Mouse (Mus musculus) megakaryocyte, embryonic 14.5 days (primary cell): ENCODE data around the gene Pemt. TPM values are rescaled to one million over a fixed set of nuclear protein-coding genes. Genes with fewer than 3 reads are reported as not detected.

ENCODE experiments used
- H3K27me3 ChIP-seq: replicated peaks from 2 replicates; pipeline ENCODE3; 2012; ENCODE audit warnings: inconsistent platforms
- H3K36me3 ChIP-seq: replicated peaks from 2 replicates; pipeline ENCODE3; 2012; ENCODE audit warnings: low read length, inconsistent platforms, mixed read lengths
- H3K4me1 ChIP-seq: 2 replicates; pipeline ENCODE4 v1.6.1; 2012; ENCODE audit warnings: inconsistent platforms
- H3K4me3 ChIP-seq: replicated peaks from 2 replicates; pipeline ENCODE3; 2012; ENCODE audit warnings: moderate library complexity, mild to moderate bottlenecking, inconsistent platforms
- H3K9me3 ChIP-seq: 2 replicates; pipeline ENCODE4 v1.6.1; 2012; ENCODE audit warnings: inconsistent platforms
- FLI1 ChIP-seq: IDR thresholded peaks from 2 replicates; pipeline ENCODE4 v1.6.1; 2012; ENCODE audit warnings: low read length, inconsistent platforms, mixed read lengths
- GATA1 ChIP-seq: IDR thresholded peaks from 3 replicates; pipeline ENCODE4 v1.6.1; 2012; ENCODE audit warnings: mixed read lengths, low read length, inconsistent platforms, borderline replicate concordance
- polyA plus RNA-seq: library from polyadenylated mRNA; stranded (reverse); fragments of >175 nt; gene quantifications from 2 replicates; pipeline ENCODE4 v1.2.3, GENCODE M21; 2012; ENCODE audit warnings: low replicate concordance; ENCODE audit not compliant: insufficient read depth

Gene Pemt
- polyA plus RNA-seq, 1 experiment: 36.3 TPM

DNA sequence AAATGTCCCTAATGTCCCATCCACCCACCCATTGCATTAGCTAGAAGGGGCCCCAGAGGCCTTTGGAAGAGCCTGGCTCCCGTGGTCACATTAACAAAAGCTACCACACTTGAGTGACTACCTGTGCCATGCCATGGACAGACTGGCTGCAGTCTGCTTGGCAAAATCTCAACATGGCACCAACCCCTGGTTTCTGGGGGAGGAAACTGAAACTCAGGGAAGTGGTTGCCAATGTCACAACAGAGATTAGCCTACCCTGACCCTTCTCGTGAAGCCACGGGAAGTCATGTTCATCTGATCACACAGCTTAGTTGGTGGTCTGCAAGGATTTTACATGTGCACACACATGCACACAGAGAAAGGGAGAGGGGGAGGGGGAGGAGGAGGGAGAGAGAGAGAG lies 29.9 kb upstream of the Pemt start:
- TF ChIP-seq GATA1 (no peak), FLI1 (no peak)
- Histone ChIP-seq H3K36me3 (no peaks in the 10 kb centered on the region), H3K4me1 (peaks cover 51% of the 10 kb centered on the region), H3K9me3 (0 out of 2 replicates have a peak, but pooled peaks cover 8% of the 10 kb centered on the region), H3K4me3 (no peak overlapping the region), H3K27me3 (peaks cover 9% of the 10 kb centered on the region)

DNA sequence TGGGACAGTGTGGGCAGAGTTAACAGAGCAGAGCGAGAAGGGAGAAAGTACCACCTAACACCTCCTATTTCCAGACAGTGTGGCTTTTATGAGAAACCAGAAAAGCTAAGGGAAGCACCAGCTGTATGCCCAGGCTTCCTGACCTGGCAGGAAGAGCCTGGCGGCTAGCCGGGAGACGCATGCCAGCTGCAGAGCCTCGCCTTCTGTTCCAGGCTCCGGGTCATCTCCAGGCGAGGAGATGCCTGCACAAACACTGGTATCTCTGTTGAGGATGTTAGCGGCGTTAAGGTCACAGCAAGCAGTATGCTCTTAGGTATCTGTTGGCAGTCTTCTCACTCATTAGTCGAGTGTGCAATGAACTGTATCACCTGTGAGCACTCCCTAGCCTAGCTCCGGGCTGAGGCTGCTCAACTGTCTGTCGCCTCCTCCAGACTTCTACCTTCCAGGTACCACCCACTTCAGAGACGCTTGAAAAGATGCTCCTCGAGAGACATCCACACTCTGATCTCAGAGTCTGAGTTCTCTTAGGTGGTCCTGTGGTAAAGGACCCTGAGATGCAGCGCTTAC lies 27.7 kb upstream of the Pemt start:
- no peaks in the 10 kb centered on the region for H3K36me3 ChIP-seq

DNA sequence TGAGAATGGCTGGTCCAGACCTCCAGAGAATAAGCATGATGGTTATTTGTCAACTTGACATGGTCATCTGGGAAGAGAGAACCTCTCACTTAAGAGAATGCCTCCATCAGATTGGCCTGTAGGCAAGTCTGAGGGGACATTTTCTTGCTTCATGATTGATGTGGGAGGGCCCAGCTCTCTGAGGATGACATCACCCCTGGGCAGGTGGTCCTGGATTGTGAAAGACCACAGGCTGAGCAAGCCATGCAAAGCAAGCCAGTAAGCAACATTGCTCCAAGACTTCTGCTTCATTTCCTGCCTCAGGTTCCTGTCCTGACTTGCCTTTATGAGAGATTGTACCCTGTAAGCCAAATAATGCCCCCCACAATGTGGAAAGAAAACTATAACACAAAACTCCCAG lies 26.8 kb upstream of the Pemt start:
- TF ChIP-seq FLI1 (no peak), GATA1 (no peak)
- H3K27me3 ChIP-seq: peaks cover 15% of the 10 kb centered on the region
- no peaks in the 10 kb centered on the region for H3K36me3 ChIP-seq
- H3K4me1 ChIP-seq: peaks cover 81% of the 10 kb centered on the region
- H3K9me3 ChIP-seq: no peaks in the 10 kb centered on the region
- H3K4me3 ChIP-seq: no peak overlapping the region

More for the DNA sequence above, 27.7 kb upstream of the Pemt start:
- no peak for TF ChIP-seq GATA1
- no peak for TF ChIP-seq FLI1
- no peak overlapping the region for H3K4me3 ChIP-seq
- H3K9me3 ChIP-seq: 0 out of 2 replicates have a peak, but pooled peaks cover 2% of the 10 kb centered on the region
- peaks cover 9% of the 10 kb centered on the region for H3K27me3 ChIP-seq
- H3K4me1 ChIP-seq: peaks cover 72% of the 10 kb centered on the region

- H3K36me3 ChIP-seq: no peaks in the 10 kb centered on the region
- H3K4me3 ChIP-seq: peak overlapping the region; percentile 83
- TF ChIP-seq FLI1: no peak
- no peak for TF ChIP-seq GATA1
- H3K9me3 ChIP-seq: no peaks in the 10 kb centered on the region
- H3K27me3 ChIP-seq: peaks cover 15% of the 10 kb centered on the region
- peaks cover 90% of the 10 kb centered on the region for H3K4me1 ChIP-seq
Observed at GRCm38 (mm10) chr11:60071221-60071620, 24.9 kb upstream of the Pemt start.

- Histone ChIP-seq H3K36me3 (no peaks in the 10 kb centered on the region), H3K9me3 (no peaks in the 10 kb centered on the region), H3K4me1 (peaks cover 89% of the 10 kb centered on the region), H3K27me3 (peaks cover 15% of the 10 kb centered on the region), H3K4me3 (no peak overlapping the region)
- TF ChIP-seq FLI1 (no peak), GATA1 (no peak)
Observed at GRCm38 (mm10) chr11:60070599-60070998, 24.3 kb upstream of the Pemt start.

- Histone ChIP-seq H3K4me1 (peaks cover 77% of the 10 kb centered on the region), H3K27me3 (peaks cover 8% of the 10 kb centered on the region), H3K9me3 (no peaks in the 10 kb centered on the region), H3K36me3 (no peaks in the 10 kb centered on the region), H3K4me3 (no peak overlapping the region)
- no peak for TF ChIP-seq GATA1
- no peak for TF ChIP-seq FLI1
Observed at GRCm38 (mm10) chr11:60068631-60069030, 22.3 kb upstream of the Pemt start.

GRCm38 (mm10) chr11:60067646-60068045 lies 21.4 kb upstream of the Pemt start:
- TF ChIP-seq GATA1 (no peak), FLI1 (no peak)
- Histone ChIP-seq H3K4me3 (no peak overlapping the region), H3K27me3 (peaks cover 8% of the 10 kb centered on the region), H3K9me3 (no peaks in the 10 kb centered on the region), H3K36me3 (no peaks in the 10 kb centered on the region), H3K4me1 (peaks cover 70% of the 10 kb centered on the region)

- Histone ChIP-seq H3K4me1 (peaks cover 66% of the 10 kb centered on the region), H3K27me3 (peaks cover 15% of the 10 kb centered on the region), H3K36me3 (no peaks in the 10 kb centered on the region), H3K4me3 (no peak overlapping the region), H3K9me3 (no peaks in the 10 kb centered on the region)
- TF ChIP-seq FLI1: no peak
- TF ChIP-seq GATA1: no peak
Observed at GRCm38 (mm10) chr11:60065267-60065666, 19.0 kb upstream of the Pemt start.

- TF ChIP-seq FLI1: no peak
- TF ChIP-seq GATA1: no peak
- H3K4me1 ChIP-seq: peaks cover 66% of the 10 kb centered on the region
- H3K27me3 ChIP-seq: peaks cover 7% of the 10 kb centered on the region
- H3K36me3 ChIP-seq: no peaks in the 10 kb centered on the region
- H3K4me3 ChIP-seq: no peak overlapping the region
- no peaks in the 10 kb centered on the region for H3K9me3 ChIP-seq
Observed at GRCm38 (mm10) chr11:60061504-60062006, 15.3 kb upstream of the Pemt start.

- no peaks in the 10 kb centered on the region for H3K36me3 ChIP-seq
- no peak overlapping the region for H3K4me3 ChIP-seq
- no peaks in the 10 kb centered on the region for H3K9me3 ChIP-seq
- TF ChIP-seq FLI1 (no peak), GATA1 (no peak)
- H3K27me3 ChIP-seq: peaks cover 7% of the 10 kb centered on the region
- peaks cover 69% of the 10 kb centered on the region for H3K4me1 ChIP-seq
Observed at GRCm38 (mm10) chr11:60060026-60060425, 13.7 kb upstream of the Pemt start.
